26 mouse cellular contexts compared by ENCODE assay signal in genomic region chr14:118481779-118482178, GRCm38 (mm10).
"Had no signal": no experiment of that assay in that cellular context is flagged by ENCODE, and none has a peak within 500 bp of the region (broad histone marks: within the 10 kb centered on the region; RNA-seq: fewer than 3 reads in every experiment).

No protein-coding gene starts in this region.

- H3K4me3 ChIP-seq: heart, embryonic 10.5 days; heart, embryonic 13.5 days; heart, embryonic 15.5 days; hindbrain, embryonic 13.5 days; hindbrain, embryonic 15.5 days; kidney, embryonic 15.5 days; limb, embryonic 10.5 days; limb, embryonic 12.5 days; liver, embryonic 13.5 days had no signal

- H3K9me3 ChIP-seq: heart, embryonic 10.5 days; heart, embryonic 13.5 days; heart, embryonic 15.5 days; hindbrain, embryonic 13.5 days; hindbrain, embryonic 15.5 days; kidney, embryonic 15.5 days; limb, embryonic 10.5 days; limb, embryonic 12.5 days; liver, embryonic 13.5 days had no signal

- DNase-seq: gastrocnemius, postnatal 14 days; gastrocnemius, postnatal 36 days; heart, adult 18-20 months; heart, postnatal 14 days; heart, postnatal 36 days; kidney, adult 11 months; kidney, adult 2 months; kidney, adult 9 months; kidney, postnatal 14 days; kidney, postnatal 36 days; layer of hippocampus, adult 9-11 months; layer of hippocampus, postnatal 36 days; liver; liver, embryonic 13.5 days had no signal

- H3K4me2 ChIP-seq: heart, embryonic 13.5 days; heart, embryonic 15.5 days; hindbrain, embryonic 13.5 days; hindbrain, embryonic 15.5 days; kidney, embryonic 15.5 days; limb, embryonic 12.5 days; liver, embryonic 11.5 days; liver, embryonic 13.5 days had no signal

- H3K36me3 ChIP-seq: heart, embryonic 10.5 days; heart, embryonic 13.5 days; heart, embryonic 15.5 days; hindbrain, embryonic 13.5 days; hindbrain, embryonic 15.5 days; kidney, embryonic 15.5 days; limb, embryonic 10.5 days; limb, embryonic 12.5 days; liver, embryonic 13.5 days had no signal

- H3K9ac ChIP-seq: heart, embryonic 13.5 days; heart, embryonic 15.5 days; hindbrain, embryonic 13.5 days; hindbrain, embryonic 15.5 days; kidney, embryonic 15.5 days; limb, embryonic 12.5 days; liver, embryonic 13.5 days had no signal

- H3K4me1 ChIP-seq: heart, embryonic 10.5 days; heart, embryonic 13.5 days; heart, embryonic 15.5 days; hindbrain, embryonic 13.5 days; hindbrain, embryonic 15.5 days; kidney, embryonic 15.5 days; limb, embryonic 12.5 days; liver, embryonic 13.5 days had no signal

- H3K27ac ChIP-seq: heart, embryonic 10.5 days; heart, embryonic 13.5 days; heart, embryonic 15.5 days; hindbrain, embryonic 13.5 days; hindbrain, embryonic 15.5 days; hindbrain, postnatal 0 days; kidney, embryonic 15.5 days; kidney, postnatal 0 days; limb, embryonic 10.5 days; limb, embryonic 12.5 days; liver, embryonic 13.5 days had no signal

- H3K27me3 ChIP-seq: heart, embryonic 13.5 days; heart, embryonic 15.5 days; hindbrain, embryonic 15.5 days; kidney, embryonic 15.5 days; limb, embryonic 12.5 days; liver, embryonic 13.5 days had no signal

- ATAC-seq: hindbrain, postnatal 0 days; intestine, embryonic 16.5 days had no signal
